Mouse (Mus musculus) lung, postnatal 36 days (tissue): ENCODE results near the gene Ndufc2.

Experiments used
- DNase-seq: peaks from one replicate; pipeline ENCODE4 v3.0.0; 2022; ENCODE audit warnings: mixed read lengths

The Ndufc2 gene

DNA sequence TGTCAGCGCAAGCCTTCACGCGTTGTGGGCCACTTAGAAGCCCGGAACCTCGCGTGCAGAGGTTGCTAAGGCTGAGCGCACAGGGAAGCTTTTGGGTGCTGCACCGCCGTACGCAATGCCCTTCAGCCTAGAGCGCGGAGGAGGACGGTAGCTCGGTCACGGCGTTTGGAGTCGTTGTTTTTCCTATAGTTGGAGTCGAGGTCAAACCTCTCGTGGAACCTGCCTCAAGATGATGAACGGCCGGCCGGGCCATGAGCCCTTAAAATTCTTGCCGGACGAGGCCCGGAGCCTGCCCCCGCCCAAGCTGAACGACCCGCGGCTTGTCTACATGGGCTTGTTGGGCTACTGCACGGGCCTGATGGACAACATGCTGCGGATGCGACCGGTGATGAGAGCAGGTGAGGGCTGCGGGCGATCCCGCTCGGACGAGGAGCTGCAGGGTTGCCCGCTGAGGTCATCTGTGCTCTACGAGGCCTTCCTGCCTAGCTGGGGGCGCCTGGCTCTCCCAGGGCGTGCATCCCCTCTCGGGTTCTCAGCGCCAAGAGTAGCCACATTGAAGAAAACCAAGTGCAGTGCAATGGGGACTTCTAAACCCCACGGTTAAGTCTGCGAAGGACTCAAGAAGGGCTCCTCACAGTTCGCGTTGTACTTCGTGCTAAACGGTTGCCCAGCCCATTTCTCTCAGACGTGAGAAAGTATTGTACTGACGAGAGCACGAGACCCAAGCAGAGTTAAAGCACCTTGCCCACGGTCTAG is at the start of gene Ndufc2:
Ndufc2 (plus strand) TSS at position 44 of the 756 bp plus-strand sequence.
- peak; percentile 81 for DNase-seq

DNA sequence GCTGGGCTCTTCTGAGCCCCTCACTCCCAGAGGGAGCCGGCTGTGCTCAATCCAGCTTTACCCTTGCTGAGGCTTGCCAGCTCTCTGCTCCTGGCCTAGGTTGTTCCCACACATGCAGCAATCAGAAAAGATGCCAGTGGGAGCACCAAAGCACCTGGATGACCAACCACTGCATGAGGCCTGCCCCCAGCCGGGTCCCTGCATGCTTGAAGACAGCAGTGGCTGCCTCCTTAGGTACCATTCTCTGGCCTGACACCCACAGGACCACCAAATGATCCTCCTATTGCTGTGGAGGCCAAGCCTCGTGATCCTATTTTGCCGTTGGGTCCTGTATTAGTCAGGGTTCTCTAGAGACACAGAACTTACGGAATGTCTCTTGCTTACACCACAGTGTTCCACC is 48.9 kb upstream of the Ndufc2 start:
- DNase-seq: no peak

DNA sequence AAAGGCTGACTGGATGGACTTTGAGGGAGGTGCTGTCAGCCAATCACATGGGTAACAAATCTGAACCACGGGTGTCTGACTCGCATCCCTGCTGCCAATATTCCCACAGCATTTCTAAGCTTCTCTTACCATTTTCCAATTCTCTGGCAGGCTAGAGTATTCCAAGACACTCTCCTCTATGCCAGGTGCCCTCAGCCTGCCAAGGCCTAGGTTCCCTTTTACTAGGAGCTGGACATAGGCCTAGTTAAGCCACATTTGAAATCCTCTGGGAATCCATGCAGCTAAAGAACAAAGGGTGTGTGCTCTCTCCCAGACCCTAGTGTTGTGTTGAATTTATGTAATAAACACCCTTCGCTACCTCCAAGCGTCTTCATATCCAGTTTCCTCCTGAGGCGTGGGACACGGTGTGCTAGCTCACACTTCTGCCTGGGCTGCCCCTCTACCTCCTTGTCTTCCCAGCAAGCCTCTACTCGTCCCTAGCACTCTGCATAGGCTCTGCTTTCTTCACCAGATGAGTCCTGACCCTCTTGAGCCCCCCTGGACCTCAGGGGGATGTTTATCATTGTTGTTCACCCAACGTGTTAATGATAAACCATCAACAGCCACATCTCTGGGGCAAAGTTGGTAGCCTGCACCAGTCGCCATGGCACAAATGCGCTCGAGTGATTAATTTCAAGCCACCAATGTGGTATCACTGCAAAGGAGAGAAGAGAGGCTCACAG is 47.9 kb upstream of the Ndufc2 start:
- DNase-seq: no peak

DNA sequence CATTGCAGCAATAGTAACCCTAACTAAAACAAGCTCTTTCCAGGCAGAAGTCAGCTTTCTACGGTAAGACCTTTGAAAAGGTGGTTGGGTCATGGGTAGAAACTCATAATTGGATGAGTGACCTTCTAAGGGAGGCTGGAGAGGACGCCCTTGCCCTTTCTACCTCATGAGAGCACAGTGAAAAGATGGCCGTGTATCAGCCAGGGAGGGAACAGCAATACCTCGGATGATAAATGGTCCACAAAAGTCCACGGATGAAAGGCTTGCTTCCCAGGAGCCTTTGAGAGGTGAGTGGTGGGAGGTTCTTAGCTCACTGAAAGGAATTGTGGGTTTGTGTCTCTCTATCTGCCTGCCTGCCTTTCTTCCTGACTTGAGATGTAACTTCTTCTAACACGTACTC is 46.4 kb upstream of the Ndufc2 start:
- no peak for DNase-seq

DNA sequence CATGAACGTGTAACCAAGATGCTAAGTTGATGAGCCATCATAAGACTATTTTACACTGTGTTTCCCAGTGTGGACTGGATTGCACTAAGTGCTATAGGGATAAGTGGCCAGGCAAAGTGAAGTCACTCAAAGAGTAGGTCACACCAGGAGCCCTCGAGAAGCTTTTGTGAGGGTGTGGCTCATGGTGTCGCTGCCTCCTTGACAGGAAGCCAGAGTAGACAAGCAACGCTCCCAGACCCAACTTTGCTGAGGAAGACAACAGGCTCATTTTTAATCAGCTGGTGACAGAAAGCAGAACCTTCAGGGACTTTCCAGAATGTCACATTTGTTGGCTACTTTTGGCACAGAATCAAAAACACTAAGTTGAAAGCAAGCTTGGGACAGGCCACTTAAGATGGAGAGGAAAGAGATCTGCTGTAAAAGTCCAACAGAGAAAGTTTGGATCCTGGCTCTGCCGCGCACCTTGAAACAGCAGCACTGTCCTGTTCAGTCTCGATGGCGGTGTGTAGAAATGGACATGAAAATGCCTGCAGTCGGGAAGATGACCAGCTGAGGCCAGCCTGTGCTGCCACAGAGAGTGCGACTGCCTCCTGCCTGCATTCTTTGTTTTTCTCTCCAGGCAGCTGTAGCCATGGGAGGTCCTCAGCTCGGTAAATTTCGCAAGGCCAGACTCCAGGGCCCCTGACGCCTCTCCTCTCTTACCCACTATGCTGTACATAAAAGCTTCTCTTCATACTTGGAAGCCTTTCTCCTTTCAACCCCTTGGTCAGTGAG is 44.5 kb upstream of the Ndufc2 start:
- DNase-seq: peak; percentile 81

DNA sequence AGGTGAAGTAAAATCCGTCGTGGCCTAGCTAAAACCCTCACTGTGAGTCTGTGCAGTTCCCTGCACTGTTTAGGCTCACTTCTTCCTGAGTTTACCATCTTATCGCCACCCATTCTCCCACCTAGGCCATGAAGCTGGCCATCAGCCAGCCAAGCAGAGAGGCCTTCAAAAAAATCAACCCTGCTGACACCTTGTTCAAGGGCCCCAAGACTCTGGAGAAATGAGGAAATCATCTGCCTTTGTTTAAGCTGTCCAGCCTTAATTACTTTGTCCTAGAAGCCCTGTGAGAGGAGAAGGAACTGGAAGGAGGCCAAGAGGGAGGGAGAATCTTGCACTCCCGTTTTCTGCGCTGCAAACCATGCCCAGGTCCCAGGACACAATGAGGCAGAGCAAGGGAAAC is 43.5 kb upstream of the Ndufc2 start:
- peak; percentile 60 for DNase-seq

DNA sequence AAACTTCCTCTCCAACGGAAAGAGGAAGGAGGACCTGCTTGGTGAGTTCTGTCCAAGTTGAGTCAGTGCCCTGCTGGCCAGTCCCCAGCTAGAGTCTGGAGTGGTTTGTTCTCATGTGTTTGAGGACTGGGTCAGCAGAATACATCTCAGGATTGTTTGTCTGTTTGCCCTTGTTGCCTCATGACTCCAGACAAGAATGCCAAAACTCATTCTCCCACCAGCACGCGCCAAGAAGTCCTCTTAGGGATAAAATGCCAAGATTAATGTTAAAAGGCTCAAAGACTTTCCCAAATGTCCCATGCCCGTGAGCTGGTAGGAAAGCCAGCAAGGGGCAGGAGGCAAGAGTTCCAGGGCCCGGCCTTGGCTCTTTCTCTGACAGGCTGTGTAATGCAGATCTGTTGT is 42.9 kb upstream of the Ndufc2 start:
- DNase-seq: peak; percentile 91

DNA sequence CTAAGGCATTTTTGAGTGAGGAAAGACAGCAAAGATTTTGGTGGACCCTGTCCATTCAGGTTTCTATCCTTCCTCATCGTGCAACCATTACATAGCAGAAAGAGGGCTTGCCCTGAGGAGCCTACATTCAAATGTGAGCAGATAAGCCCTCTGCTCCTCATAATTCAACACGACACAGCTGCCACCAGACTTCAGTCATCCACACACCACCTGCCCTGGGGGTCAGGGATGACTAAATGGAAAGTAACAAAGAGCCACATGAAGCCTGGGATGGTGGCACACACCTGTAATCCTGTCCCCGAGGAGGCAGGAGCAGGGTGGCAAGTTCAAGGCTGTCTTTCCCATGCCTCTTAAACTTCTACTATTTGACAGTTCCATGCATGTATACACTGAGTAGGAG is 42.0 kb upstream of the Ndufc2 start:
- no peak for DNase-seq

DNA sequence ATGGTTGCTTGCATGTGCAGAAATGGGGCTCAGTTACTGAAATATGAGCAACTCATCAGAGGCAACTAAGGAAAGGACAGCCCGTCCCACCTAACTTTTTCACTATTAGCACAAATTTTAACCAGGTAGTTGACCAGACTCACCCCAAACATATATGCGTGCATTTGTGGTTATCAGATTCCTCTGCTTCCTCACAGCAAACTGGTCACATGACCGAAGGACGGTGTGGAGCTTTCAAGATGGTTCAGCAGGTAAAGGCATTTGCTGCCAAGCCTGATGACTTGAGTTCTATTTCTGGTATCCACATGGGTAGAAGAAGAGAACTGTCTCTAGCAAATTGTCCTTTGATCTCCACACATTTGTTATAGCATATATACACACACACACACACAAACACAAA is 41.5 kb upstream of the Ndufc2 start:
- DNase-seq: no peak

DNA sequence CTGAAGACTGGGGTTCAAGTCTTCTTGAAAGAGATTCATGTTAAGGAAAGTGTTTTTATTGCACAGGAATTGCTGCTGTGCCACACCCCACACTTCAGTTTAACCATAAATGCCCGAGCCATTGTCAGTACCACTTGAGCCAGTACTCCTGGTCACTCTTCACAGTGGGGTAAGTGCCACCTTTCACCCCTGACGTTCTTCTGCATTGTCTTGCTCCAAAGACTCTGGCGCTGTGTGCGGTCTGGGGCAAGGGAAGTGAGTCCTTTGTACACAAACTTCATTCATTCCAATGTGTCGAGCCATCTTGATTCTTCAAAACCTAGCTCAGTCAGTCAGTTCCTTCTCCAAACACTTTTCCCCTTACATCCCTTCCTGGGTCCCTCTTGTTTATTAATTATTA is 39.6 kb upstream of the Ndufc2 start:
- DNase-seq: peak; percentile 49

DNA sequence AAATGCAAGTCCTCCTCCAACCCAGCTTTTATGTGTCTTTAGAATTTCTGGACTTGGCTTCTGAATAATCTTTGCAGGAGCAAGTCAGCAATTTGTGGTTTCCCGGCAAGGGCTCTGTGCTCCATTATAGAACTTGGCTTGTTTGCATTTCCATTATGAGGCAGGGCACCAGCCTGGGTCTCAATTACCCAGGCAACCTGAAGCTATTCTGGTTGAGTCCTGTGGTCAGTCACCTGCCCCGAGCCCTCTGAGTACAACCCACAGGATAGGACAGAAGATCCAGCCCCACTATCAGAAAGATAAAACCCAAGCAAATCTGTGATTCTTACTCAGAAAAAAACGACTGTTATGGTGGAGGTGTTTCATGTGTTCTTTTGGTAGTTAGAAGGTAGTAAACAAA is 38.8 kb upstream of the Ndufc2 start:
- no peak for DNase-seq

DNA sequence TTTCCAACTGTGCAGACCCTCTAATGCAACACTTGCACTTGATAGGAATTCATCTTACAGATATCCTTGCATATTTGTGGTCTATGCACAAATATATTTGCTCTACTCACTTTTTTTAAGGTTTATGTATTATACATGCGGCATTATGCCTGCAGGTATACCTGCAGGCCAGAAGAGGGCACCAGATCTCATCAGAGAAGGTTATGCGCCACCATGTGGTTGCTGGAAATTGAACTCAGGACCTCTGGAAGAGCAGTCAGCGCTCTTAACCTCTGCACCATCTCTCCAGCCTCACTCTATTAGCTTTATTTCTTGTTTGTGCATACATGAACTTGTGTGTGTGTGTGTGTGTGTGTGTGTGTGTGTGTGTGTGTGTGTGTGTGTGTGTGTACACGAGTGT is 38.3 kb upstream of the Ndufc2 start:
- DNase-seq: peak; percentile 67

DNA sequence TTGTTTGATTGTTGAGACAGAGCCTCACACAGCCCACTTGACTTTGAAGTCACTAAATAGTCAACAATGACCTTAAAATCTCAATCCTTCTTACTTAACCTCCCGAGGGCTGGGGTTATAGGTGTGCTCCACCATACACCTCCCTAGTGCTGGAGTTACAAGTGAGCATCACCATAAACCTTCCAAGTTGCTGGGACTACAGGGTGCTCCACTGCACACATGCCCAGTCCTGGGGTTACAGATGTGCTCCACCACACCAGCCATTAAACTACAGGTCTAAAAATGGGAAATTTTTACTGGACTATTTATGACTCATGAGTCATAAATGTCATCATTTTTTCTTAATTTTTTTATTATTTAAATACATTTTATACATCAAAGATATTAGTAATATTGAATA is 33.9 kb upstream of the Ndufc2 start:
- DNase-seq: no peak

DNA sequence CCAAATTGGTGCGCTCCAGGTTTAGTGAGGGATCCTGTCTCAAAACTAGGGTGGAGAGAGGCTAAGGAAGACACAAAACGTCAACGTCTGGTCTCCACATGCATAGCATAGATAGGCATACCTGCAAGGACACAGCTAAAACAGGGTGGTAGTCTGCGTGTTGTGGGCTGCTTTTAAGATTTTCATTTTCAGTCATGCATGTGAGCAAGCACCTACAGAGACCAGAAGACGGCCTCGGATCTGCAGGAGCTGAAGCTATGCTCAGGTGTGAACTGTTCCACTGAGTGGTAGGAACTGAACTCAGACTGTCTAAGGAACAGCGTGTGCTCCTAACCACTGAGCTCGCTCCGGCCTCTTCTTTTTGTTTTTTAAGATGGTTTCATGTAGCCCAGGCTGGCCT is 24.7 kb upstream of the Ndufc2 start:
- DNase-seq: no peak

DNA sequence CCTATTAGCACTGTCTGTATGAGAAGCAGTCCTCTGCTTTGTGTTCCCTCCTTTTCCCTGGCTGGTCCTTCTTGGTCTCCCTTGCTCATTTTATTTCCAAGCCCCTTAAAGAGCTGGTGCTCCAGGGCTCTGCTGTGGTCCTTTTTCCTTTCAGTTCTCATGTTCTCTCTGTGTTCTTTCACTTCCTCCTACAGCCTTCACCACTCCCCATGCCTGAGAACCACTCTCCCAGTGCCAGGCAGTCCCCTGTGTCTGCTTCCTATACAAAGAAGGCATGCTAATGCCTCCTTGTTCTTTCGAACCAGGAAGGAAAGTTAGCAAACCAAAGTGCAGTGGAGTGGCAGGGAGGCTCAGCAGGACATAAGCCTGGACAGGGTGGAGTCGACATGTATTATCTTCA is 23.9 kb upstream of the Ndufc2 start:
- no peak for DNase-seq

DNA sequence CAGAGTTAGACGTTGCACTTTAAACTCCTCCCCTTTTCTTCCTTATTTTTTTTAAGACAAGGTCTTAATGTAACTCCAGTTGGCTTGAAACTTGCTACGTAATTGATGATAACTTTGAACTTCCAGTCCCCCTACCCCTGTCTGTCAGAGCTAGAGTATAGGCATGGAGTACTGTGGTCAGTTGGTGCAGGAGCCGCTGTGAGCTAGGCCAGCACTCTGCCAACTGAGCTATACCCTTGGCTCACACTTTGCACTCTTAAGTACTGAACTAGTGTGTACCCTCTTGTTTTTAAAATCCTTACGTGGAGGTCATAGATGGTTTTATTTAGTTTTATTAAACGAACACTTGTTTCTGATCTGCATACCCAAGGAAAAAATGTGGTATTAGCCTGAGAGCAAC is 20.5 kb upstream of the Ndufc2 start:
- DNase-seq: no peak

DNA sequence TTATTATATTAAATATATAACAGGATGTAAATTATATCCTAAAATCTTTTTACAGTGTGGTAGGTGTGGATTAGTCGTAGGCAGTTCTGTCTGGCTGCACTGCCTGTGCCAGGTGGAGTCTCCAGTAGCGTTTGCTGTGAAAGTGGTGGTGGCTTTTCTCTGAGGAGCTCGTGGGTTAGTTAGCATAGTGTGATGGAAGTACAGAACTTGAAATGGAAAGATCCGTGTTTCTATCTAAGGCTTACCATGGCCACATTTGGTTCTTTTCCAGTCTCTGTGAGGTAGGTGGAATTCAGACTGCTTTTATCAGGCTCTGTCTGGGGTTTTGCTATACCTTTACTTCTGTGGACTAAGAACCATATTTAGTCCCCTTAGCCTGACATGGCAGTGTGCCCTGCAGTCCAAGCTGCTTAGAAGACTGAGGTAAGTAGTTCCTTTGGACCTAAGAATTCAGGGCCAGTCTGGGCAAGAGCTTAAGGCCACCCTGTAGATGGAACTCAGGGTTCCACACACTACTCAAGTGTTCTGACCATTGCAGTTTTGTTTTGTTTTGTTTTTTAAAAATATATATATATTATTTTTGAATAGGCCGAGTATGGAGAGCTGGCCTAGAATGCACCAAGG is 19.2 kb upstream of the Ndufc2 start:
- DNase-seq: no peak

DNA sequence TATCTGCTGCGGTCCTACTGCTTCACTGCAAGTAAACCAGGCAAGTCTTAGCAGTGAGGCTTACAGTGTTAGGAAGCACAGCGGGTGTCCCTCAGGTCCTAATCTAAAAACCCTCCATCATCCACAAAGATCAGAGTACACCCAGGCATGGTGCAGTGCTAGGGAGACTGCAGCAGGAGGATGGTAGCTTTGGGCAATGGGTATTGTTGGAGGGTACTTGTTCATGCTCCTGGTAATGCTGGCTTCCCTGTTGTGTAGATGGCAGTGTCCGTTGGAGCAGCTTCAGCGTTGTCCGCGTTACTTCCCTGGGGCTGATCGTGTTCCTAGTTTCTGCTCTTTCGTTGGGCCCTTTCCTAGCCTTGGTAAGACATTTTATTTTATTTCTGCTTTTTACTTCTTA is 17.1 kb upstream of the Ndufc2 start:
- no peak for DNase-seq

DNA sequence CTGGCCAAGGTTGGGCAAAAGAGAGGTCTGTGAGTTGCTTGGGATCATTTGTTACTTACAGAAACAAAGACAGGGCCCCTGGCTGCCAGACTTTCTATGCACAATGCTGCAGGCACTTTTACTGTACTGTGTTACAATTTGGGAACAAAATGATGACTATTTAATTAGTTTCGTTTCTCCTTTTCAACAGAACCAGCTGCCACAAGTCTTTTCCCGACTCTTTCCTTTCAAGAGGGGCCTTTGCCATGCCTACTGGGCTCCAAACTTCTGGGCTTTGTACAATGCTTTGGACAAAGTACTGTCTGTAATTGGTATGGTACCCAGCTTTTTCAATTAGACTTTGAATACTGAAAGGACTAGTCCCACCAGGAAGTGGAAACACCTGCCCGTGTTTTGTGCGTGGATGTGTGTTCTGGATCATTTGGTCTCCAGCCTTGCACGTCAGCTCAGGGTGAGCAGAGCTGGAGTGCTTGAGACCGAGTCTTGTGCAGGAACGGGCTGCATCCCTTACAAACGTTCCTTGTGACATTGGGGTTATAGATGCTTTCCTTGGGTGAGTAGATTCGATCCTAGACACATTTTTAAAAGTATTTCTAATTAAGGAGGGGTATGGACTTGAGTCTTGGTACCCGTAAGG is 16.2 kb upstream of the Ndufc2 start:
- no peak for DNase-seq

DNA sequence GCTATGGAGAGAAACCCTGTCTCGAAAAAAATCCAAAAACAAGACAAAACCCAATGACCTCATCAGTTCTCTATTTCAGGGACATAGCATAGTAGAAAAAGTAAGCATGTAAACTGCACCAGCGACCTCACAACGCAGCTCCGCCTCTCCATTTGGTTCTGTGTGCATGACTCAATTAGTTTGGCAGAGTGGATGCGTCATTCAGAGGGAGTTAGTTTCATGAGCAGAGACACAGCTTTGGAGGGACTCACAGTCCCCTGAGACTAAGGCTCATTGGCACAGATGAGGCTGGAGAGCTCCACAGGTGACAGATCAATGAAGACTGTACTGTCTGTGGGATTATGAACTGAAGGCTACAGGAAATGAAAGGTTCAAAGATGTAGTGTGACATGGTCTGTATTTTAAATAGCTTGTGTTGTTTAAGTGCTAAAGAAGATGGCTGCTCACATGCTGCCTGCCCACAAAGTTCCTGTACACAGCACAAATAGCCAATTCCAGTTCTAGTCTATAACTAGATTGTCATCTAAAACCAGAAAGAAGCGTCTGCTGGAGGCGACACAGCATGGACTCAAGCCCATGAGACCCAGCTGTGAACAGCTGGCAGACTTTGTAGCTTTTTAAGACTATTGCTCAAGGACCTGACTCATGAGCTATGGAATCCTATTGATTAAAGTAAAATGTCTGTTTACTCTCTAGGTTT is 13.5 kb upstream of the Ndufc2 start:
- peak; percentile 53 for DNase-seq

DNA sequence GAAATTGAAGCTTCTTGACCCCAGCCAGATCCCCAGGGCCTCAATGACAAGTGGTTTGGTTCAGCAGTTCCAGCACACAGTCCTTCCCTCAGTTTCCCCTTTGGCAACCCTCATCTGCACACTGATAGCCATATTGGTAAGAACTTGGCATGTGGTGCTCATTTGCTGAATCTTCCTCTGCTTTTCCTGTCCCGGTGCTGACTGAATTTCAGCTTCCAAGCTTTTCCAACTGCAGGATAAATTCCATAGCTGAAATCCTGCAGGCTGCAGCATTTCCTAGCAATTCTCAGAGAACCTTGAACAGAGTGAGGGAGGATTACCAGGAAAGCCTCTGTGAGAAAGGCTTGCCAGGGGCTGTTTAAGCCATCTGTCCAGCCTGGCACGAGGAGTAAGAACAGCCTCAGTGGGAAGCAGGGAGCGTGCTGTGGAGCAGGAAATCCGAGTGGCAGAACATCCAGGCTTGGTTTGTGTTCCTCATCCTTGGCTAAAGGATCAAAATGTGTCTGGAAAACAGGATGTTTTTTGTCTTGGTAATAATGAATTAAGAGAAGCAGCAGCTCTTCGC is 12.9 kb upstream of the Ndufc2 start:
- DNase-seq: no peak
